Mouse (Mus musculus): Measurements from ENCODE around the gene Rora.

Rora gene

DNA sequence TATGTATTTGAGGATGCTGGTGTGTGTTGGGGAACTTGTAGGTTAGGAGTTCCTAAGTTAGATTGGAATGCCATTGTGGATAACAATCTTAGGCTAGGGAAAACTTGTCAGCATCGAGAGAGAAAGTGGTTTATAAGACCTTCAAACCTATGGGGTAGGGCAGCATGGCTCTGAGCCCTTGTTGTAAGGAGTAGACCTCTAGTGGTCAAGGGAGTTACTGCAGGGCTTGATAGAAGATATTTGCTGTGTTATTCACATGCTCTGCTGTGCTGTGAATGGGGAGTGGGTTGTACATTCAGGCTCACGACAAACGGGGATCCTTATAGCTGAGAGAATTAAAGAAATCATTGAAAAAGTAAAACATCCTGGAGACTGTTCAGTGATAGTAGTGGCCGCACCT, 35.8 kb downstream of the Rora start:
- no peak for DNase-seq

DNA sequence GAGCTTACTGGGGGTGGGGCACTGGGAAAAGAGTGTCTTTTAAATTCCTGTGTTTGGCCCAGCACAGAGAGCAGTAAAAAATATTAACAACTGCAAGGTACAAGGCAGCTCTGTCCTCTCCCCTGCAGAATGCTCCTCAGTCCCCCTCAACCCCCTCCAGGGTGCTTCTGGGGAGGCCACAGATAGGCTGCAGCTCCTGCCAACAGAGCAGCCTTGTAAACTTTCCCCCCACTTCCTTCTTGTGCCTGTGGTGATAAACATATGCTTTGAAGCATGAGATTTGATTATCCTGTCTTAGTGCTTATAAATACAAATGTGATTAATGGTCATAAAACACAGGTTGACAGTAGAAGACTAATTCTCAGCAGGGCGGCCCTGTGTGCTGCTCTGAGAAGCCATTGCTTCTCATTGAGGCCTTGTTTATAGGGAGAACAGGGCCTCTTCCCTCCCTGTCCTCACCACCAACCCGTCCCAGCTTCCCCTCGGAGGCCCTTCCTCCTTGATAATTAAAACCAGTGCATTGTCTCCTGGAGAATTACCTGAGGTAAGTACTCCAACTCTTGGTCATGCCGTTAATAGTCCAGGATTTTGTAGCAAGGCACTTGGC, 41.4 kb downstream of the Rora start:
- no peak for DNase-seq

DNA sequence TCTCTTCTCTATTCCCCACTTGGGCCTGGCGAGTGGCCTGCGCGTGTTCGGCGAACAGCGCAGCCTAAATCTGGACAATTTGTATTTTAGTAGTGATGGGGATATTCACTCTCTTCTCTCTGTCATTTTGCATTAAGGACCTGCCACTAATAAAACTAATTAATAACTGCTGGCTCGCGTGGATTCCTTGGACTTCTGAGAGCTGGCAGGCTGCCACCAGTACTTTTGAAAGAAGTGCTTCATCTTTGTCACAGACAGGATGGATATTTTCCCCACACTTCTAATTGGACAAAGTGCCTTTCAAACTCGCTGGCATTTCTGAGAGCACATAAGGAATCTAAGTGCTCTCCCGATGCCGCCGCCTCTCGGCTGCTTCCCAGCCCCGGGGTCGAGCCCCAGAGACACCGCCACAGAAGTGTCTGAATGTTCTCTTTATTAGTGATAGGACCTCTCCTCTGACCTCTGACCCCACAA, 41.9 kb downstream of the Rora start:
- no peak for DNase-seq

DNA sequence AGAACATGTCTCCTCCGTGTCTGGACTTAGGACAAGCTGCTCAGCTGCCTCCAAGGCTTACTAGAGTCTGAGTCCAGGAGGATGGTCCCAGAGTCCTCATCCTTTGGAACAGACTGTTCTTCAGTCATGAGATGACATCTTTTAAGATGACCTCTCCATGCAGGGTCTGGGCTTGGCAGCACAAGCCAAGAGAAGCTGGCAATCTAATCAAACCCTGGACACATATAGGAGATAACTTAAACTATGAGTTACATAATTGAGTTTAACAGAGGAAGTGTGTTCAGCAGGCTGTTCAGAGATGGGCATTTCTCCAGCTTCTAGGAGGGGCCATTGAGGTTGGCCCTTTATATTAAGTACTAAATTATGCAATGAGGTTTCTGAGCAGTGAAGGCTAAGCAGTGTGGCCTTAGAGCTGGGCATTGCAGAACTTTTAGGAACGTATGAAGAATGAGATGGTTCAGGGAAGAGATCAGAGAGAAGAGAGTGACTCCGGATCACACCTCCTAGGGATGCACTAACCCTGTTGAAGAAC, 42.9 kb downstream of the Rora start:
- no peak for DNase-seq

DNA sequence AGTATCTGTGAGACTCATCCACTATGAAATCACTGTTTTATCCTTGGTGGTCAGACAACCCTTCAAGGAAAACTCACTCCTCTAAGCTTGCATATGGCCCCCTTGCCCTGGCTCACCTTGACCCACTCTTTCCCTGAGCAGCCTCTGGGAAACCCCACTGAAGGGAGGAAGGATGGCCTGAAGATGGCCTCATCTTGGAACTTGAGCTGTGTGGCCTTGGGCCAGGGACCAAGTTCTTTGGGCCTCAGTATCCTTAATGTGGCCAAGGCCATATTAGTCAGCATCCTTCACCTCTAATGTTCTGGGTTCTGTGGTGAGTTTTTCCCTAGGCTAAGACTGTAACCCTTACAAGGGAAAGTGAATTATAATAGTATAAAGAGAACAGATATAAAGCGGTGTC, 45.8 kb downstream of the Rora start:
- DNase-seq, result no peak

DNA sequence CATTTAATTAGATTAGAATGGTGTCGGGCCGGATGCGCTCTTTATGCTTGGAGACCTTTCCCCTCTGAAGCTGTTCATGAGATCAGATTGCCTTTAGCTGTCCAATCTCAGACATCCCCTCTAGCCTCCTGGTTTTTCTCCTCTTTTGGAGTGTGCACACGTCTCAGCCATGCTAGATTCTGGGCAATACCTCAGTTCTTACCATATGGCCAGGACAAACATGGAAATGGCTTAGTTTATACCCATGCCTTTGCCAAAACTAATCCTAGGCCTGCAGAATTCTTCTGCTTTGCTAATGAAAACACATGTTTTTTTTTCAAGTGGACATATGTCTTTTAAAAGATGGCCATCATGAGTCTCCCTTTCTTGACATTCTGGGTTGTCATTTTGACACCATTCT, 46.3 kb downstream of the Rora start:
- DNase-seq, result no peak

DNA sequence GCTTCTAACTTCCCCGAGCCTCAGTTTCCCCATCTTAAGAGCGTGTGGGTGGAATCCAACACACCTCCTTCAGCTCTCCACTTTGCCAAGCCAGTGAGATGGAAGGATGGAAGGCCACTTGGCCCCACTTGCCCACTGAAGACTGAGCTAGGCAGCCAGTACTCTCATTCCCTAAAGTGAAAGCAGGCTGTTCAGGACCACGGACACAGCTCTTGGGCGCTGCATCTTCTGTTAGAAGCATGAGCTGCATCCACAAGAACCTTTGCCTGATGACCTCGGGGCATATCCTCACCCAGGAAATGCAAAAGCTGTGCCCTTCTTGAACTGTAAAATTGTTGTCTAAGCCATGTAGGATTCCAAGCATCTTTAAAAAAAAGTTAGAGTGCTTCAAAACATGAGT, 54.0 kb downstream of the Rora start:
- no peak for DNase-seq

DNA sequence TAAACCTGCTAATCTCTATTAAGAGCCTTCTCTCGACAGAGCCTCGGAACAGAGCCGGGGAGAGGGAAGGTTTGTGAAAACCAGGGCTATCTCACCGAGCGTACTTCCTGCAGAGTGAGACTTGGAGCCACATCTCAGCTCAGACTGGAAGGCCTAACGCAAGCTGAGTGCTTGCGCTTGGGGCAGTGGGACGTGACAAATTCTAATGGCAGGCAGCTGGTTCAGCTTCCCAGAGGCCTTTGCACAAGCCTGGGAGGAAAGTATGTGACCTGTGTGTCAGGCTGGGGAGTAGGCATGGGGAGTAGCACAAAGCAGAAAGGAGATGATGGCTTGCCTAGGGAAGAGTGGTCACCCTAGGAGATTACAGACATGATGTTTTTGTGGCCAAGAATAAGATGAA, 55.6 kb downstream of the Rora start:
- DNase-seq, result no peak

DNA sequence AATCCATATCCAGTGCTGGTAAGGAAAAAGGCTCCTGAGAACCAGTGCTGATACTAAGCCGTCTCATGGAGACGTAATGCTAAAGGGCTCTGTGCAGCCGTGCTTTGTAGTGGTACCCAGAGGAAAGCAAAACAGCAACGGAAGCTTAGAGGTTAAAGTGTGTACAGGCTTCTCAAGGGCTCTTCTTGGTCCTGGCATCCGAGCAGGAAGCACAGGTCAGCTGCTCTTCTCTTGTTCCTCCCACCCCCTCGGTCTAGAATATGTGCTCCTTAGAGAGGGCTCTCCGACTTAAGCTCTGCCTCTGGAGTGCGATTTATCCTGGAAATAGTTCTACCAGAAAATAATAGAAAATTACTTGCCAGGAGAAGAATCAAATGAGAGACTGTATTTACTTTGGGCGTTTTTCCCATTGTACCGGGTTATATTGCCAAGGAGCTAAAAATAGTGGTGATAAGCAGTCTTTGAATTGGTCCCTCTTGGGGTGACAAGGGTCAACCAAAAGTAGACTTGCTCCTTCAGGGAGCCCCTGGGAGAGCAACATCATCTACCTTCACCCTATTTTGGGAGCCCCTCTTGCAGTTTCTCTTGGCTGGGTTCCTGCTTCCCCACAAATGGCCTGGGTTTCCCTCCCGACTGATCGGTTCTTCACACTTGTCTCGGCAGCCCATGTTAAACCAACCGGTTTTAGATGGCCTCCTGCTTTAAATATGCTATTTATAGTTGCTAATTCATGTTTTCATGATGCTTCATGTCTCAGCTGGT, 57.5 kb downstream of the Rora start:
- no peak for DNase-seq

DNA sequence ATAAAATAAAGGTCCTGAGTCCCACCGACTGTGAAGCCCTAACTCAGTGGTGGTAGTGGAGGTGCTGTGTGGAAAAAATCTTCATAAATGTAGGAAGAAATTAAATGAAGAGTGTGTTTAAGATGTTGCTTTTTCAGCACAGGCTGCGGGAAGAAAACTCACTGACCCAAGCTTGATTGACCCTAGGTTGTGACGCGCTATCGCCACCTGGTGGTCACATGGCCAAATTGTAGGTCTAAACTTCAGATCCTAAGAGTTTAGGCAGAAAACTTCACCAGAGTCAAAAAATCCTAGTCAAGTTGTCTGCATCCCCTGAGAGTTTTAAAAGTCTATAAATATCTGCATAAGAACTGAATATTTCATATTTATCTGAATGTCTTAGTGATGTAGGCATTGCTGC, 63.4 kb downstream of the Rora start:
- no peak for DNase-seq

DNA sequence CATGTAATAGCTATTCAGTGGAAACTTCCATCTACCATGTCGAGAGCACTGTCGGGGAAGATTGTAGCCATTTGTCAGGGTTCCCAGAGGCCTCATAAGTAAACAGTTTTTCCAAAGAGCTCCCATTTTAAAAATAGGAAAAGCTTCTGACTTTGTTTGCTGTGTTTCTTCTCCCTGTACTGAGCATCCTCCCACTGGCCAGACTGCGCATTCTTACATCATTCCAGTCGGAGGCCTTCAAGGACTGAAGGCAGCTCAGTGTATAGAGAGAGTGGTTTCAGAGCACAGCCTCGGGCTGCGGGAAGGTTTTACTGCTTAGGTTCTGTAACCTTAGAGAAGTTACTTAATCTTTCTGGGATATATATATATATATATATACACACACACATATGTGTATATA, 64.8 kb downstream of the Rora start:
- no peak for DNase-seq

DNA sequence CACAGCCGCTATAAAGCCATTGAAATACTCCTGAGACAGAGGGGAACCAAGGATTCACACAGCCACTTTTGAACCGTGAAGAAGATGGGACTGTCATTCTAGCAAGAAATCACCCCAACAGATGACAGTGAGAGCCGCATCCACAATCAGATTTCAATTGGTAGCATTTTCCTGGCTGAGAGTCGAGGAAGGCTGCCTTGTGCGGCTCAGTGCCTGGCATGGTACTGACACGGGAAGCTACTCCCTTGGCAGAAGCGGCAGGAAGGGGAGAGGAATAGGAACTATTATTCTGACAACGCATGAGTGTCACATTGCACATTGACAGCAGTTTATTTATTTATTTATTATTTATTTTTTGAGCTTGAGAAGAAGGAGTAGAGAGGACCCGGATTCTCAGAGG, 65.7 kb downstream of the Rora start:
- DNase-seq, result no peak

DNA sequence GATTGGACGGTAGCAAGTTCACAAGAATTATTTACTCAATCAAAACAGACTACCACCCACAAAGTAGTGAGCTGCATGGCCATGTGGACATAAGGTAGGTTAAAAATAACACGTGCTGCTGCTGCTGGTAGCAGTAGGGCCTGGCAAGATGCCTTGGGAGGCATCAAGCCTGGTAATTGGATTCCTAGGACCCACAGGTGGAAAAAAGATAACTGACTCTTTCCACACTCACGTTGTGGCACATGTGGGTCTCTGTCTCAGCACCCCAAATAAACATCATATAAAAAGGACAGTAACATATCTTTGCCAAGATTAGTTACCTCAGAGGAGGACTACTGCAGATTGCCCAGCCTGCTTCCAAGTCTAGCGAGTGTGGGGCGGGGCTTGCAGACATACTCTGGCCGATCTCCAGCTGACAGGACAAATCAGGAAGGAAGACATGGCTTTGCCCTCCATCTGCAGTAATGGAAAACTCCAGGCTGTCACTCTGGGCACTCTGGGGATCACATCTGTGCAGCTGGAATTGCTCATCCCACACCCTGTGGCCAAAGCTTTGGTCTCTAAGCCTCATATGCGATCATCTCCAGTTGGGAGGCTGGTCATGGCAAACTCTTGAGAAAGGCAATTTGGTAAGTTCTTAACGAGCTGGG, 71.2 kb downstream of the Rora start:
- DNase-seq, result no peak

DNA sequence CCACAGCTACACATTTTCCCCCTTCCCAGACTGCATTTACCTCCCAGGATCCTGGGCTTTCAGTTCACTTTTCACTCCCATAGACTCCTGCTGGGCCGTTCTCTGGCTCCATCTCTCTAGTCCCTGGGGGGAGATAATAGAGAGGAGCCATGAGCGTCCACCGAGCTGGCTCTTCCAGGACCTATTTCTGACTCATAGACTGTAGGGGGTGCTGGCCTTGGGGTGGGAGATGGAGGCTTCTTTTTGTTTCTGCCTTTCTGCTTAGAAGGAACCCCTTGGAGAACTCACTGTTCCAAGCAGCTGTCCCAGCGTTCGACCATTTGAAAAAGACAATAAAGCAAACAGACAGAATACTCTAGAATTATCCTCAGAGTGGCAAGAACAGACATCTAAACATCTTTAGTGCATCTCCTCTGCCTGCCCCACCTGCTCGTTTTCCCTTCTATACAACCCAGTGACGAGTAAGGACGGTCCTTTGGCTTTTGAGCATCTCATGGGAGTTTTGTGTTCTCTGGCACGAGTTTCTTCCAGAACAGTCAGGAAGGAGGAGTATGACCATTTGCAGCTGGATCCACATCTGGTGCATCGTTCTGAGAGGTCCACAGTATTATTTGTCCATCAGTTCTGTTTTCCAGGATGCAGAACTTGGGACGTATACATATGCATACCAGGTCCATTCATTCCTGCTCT, 73.7 kb downstream of the Rora start:
- no peak for DNase-seq

DNA sequence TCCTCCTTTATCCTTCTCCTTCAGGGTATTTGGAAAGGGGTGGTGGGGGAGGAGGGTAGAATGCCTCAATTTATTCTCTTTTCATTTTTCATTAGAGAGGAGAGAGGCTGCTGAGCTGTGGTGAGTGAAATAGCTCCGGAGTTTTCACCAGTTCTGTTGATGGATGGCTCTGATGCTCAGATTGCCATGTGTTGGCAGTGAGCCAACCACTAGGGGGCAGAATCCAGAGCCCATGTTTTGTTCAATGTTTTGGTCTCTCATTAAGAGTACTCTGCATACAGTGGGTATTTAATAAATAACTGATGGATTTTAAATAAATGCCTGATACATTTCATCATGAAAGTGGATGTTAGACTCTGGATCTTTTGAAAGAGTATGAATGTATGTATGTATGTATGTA, 77.9 kb downstream of the Rora start:
- no peak for DNase-seq

DNA sequence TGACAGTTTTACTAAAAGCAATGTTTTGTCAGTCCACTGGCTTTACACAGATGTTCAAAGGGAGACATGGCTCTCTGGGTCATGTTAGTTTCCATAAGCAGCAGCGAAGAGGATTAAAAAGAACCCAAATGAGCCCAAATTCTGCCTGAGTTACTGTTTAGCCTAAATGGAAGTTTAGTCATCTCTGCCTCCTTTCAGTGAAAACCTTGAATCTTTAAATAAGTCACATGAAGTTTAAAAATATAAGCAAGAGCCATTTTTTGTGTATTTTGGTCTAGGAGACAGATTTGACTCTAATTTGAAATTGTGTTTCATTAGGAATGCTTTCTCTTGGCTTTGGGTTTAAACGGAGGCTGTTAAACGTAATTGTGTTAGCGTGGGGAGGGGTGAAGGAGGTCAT, 79.3 kb downstream of the Rora start:
- no peak for DNase-seq

DNA sequence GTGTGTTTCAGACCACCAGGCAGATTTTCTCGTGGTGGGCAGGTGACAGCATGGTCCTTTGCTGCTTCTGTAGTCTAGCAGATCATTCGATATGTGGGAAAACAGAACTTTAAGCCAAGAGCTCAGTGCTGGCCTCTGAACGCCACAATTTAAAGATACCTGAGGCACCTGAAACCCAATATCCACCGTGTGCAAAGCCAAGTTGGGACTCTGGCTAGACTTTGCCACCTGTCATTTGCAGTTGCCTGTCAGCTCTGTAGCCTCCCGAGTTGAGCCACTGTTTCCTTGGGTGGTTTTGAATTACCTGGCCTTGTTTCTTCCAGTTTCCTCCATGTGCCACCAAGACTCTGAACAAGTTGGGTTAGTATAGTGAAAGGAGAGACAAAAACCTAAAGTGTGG, 82.3 kb downstream of the Rora start:
- no peak for DNase-seq

DNA sequence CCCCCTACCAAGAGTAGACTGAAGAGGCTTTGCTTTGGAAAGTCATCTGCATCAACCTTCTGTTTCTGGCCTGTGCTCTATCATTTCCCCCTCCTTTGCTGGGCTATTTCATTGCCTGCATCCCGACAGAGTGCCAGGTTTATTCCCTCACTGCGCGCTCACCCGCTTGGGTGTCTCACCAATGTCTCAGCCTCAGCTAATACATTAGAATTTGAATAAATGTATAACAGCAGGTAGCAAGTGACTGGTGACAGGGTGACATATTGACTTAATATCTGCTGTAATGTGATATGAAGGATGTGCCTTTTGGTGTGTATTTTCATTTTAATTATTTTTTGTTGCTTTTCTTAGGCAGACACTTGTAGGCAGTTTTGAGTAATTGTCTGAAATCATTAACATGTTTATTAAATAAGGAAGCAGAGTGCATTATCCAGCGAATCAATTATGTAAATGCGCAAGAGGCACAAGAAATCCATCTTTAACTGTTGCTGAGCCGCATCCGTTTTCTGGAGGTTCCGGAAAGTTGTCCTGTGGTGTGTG, 83.7 kb downstream of the Rora start:
- no peak for DNase-seq

DNA sequence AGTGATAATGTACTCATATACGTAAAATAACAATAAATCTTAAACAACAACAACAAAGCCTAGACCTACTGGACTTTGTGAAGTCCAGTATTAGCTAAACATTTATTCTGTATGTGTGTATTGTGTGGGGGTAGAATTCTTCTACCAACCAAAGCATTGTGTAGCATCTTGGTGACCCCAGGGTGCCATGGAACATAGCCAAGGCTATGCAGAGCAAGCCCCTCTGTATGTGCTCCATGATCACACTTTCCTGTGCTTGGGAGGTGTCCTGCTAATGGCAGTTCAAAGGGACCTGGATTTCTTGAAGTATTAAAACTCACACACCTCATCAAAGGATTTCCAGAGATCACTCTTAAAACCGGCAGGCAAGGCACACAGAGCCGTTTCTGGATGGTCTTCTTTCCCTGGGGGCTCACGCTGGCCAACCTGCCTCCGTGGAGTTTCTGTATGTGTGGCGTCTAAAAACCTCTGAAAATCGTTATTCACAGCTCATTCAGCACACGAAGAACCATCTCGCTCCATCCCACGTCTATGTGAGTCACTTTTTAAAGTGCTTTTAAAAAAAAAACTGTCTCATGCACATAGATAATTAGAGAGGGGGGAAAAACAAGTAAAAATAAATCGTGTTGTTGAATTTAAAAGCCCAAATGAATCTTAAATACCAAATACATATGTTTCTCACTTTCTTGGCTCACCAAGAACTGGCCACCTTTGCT, 92.5 kb downstream of the Rora start:
- DNase-seq, result no peak

DNA sequence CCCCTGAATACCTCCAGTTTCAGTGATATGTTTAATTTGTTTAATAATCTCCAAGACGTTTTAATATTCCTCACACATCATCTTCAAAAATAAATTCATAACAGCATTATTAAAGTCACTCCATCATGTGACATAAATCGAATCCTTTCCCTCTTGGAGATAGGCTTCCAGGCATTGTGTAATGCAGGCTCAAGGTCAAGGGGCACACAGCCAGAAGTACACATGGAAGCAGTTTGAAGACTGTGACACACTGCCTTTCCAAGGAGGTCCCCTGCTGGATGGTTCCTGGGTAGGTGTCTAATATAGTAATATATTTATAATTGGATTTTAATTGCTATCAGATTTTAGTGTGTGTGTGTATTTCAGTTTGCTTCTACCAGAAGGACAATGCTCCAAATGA, 103.4 kb downstream of the Rora start:
- DNase-seq, result no peak

DNA sequence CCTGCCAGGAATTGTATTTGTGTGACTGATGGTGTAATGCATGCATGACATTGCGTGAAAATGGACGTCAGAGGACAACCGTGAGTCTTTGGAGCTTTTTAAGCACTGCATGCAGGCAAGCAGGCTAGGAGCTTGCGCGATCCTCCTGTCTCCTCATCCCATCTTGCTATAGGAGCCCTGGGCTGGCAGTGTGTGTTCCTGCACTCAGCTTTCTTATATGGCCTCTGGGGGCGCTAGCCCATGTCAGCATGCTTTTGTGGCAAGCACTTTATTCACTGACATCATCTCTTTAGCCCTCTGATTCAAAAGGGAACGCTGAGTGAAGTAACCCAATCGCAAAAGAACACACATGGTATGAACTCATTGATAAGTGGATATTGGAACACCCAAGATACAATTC, 105.7 kb downstream of the Rora start:
- no peak for DNase-seq

DNA sequence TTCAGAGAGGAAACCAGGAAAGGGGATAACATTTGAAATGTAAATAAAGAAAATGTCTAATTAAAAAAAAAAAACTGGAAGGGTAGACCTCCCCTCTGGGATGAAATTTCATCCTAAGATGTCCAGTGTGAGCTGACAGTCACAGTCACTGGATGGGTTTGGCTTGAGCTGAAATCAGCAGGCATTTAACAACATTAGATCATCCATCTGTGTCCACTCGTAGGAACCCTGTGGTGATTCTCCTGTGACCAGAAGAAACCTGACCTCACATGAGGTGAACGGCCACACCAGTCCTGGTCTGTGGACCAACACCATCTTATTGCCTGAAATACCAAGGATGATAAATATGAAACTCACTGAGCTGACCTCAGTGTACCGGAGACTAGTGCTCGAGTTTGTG, 106.7 kb downstream of the Rora start:
- DNase-seq, result no peak

DNA sequence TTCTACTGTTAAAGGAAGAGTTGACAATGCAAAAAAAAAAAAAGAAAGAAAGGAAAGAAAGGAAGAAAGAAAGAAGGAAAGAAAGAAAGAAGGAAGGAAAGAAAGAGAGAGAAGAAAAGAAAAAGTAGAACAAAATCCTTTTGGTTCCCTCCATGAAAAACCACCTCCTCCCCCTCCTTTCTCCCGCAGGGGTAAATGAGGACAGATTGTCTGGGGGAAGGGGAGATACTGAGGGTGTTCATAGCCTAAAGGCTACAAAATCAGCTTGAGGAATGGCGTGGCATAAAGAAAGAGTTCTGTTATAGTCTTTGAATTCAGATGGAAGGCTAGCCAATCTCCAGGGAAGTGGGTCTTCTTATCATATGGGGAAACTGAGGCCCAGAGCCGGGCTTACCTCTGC, 107.3 kb downstream of the Rora start:
- no peak for DNase-seq

Measured in thymus, adult 18-20 months (tissue).